Mouse (Mus musculus): ENCODE results near the gene Hoxa6. TPM values are rescaled to one million over a fixed set of nuclear protein-coding genes. Genes with fewer than 3 reads are reported as not detected.

Hoxa6 gene
- polyA plus RNA-seq (2015; fragmentation: Nextera tagmentation; extraction: Ambion mirVana), result 9.2 and 13.5 TPM in 2 replicates

DNA sequence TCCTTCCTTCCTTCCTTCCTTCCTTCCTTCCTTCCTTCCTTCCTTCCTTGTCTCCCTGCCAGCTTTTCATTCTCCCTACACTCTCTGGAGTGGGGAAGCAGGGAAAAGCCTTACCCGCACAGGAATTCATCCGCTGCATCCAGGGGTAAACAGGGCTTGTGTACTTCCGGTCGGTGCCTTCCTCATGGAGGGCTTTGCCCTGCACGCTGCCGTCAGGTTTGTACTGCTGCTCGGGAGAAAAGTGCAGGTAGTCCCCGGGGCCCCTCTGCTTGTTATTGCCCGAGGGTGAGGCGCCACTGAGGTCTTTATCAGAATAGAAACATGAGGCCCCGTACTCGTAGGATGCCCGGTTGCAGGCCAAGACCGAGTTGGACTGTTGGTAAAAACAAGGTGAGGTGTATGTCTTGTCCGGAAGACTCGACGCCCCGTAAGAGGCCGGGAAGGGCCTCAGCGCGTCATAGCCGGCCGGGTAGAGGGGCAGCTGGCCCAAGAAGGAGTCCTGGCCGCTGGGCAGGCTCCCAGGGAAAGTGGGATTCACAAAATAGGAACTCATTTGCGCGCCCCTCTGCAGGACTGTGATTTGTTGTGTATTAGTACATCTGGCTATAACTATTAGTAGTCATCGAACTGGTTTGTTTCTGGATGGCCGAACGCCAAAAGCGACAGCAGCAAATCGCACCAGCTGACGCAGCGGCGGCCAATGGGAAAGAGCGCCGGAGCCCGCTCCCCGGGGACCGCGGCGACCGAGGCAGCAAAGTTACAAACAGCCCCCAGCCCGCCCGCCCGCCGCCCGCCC lies at the start of gene Hoxa6:
Gene Hoxa6, minus strand, starts transcription at position 651 of the 796 bp plus-strand sequence.

DNA sequence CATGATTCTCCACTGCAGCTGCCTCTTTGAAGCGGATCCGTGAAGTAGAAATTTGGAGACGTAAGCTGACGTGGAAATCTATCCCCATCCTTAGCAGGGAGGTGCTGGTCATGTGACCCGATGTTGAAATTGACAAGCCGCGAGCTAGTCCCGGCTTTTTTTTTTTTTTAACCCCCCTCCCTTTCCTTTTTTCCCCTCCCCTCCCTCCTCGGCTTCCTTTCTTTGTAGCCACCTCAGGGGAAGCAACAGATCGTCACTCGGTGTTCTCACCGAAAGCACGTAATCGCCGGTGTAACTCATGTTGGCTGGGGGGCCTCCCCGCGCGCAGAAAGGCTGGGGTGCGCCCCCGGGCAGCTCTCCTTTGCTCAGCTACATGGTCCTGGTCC lies 37.2 kb upstream of the Hoxa6 start, which contains the start of gene Hoxa11:
Gene Hoxa11, minus strand, starts transcription at position 54 of the 386 bp plus-strand sequence.

DNA sequence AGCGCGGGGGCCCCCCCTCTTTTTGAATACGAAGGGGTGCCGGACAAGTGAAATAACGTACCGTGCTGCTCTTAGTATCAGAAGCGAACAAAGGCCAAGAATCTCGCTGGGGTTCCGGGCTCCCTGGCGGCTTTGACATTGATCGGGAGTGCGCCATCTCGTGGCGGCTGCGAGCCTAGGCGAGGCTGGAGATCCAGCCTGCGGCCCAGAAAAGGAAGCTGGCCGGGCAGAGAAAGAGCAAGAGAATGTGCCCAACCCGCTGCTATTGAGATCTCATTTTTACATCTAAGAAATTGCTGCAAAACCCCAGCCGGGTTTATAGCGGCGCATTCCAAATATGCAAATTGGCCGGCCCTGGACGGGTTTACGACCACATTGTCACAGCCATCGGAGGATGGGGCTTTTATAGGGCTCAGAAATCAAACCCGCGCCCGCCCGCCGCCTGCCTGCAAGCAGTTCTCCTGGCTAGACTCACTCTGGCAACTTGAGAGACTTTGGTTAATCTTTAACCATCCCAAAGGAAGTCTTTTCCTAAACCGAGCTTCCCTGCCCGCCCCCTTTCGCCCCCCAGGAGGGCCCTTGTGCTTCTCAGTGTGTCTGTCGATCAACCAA lies 32.0 kb upstream of the Hoxa6 start, which contains the start of gene Hoxa10:
Gene Hoxa10, minus strand, starts transcription at position 466 of the 612 bp plus-strand sequence.

DNA sequence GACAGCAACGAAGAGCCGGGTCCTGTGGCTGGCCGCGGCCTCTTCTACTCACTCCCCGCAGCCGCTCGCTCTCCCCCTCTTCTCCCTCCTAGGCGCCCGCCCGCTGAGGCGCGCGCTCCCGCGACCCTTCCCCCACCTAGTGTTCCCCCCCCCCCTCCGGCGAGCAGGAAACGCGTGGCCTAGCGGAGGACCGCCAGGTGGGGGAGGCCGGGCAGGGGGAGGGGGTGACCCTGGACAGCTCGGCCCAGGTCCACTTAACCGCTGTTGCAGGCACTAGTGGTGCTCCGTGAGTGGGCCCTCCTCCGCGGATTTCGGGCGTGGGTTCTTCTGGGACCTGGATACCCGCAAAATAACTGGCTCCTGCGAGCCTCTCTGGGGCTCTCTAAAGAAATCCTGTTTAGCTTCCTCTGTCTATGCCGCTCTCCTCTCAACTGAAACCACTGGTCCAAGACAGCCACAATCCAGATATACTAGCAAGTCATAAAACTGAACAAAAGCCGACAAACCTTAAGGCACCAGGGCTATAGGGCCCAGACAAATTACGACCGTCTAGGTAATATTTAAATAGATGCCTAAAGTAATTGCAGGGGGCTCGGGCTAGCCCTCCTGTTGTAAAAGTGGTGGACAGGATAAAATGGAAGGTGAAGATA lies 22.1 kb upstream of the Hoxa6 start, which contains the start of gene Hoxa9:
Gene Hoxa9, minus strand, starts transcription at position 574 of the 650 bp plus-strand sequence.

DNA sequence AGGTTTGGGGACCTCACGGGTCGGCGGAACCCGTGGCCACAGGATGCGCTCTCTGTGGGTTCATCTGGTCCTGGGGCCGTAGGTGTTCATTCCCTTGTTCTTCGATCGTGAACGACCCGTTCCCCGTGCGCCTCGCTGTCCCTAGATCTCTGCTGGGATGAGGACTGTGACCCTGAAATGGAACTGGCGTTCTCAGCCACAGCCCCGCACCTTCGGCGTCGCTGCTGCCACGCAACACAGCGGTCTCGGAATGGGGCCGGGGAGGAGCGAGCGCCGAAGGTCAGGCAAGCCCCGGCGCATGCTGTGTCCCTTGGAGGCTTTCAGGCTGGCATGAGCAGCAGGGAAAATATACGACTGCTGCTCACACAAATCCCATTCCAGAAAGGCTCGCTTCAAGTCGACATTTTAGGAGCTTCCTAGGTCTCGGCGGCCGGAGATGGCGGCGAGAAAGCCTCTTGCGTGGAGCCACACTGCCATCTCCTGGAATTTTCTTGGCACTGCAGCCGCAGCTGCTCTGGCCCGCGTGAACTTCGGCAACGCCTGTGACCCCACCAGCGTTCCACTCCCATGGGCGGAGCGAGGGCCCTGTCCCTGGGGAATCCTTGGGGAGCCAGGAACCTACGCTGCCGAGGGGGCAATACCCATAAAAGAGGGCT lies 12.9 kb upstream of the Hoxa6 start, which contains the start of gene Hoxa7:
Gene Hoxa7, minus strand, starts transcription at position 518 of the 656 bp plus-strand sequence.

DNA sequence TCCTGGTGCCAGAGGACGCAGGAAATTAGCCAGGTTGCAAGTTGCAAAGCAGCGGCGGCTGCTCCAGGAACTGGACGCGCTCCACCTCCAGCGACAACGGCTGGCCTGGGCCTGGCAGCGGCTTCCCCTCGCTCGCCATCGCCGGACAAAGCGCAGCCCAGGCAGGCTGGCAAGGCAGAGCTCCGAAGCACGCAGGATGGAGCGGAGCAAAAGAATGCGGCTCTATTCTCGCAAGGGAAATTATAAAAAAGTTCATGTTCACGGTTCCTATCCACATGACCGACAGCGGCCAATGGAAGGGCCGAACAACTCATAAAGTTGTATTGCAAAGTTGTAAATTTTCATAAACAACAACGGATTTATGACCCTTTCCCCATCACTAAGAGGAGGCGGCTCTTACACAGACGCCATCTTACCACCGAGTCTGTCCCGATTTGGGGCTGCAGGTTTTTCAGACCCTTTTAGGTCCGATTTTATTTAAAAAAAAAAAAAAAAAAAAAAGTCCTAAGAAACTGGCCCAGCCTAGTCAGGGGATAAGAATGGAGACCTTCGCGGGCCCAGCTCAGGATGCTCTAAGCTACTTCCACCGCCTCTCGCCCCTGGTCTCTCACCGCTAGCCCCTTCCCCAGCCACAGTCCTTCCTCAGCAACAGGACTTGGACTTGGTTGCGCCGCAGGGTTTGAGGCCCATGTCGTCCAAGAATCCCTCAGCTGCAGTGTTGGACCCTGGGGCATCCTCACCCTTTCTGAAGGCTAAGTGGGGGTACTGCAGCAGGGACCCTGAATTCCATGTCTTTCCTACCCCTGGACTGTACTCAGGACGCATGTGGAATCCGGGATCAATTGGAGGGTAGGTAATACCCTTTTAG lies 4.8 kb upstream of the Hoxa6 start, which contains the start of the genes Hoxa3 and Gm28308:
Gene Hoxa3, minus strand, starts transcription at position 218 of the 868 bp plus-strand sequence.
Gene Gm28308, minus strand, starts transcription at position 221 of the 868 bp plus-strand sequence.

DNA sequence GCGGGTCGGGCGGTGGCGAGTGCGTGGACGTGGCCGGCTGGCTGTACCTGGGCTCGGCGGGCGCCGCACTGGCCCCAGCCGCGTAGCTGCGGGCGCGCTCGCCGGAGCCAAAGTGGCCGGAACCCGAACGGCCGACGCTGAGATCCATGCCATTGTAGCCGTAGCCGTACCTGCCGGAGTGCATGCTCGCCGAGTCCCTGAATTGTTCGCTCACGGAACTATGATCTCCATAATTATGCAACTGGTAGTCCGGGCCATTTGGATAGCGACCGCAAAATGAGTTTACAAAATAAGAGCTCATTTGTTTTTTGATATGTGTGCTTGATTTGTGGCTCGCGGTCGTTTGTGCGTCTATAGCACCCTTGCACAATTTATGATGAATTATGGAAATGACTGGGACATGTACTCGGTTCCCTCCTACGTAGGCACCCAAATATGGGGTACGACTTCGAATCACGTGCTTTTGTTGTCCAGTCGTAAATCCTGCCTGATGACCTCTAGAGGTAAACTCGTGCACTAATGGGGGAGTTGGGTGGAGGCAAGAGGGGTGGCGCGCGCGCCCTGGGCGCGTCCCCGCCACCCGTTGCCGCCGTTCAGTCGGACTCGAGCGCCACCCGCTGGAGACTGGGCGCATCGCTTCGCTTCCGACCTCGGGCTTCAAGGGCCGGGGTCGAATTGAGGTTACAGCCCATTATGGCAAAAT lies 4.3 kb downstream of the Hoxa6 start, which contains the start of gene Hoxa5:
Gene Hoxa5, minus strand, starts transcription at position 538 of the 703 bp plus-strand sequence.

DNA sequence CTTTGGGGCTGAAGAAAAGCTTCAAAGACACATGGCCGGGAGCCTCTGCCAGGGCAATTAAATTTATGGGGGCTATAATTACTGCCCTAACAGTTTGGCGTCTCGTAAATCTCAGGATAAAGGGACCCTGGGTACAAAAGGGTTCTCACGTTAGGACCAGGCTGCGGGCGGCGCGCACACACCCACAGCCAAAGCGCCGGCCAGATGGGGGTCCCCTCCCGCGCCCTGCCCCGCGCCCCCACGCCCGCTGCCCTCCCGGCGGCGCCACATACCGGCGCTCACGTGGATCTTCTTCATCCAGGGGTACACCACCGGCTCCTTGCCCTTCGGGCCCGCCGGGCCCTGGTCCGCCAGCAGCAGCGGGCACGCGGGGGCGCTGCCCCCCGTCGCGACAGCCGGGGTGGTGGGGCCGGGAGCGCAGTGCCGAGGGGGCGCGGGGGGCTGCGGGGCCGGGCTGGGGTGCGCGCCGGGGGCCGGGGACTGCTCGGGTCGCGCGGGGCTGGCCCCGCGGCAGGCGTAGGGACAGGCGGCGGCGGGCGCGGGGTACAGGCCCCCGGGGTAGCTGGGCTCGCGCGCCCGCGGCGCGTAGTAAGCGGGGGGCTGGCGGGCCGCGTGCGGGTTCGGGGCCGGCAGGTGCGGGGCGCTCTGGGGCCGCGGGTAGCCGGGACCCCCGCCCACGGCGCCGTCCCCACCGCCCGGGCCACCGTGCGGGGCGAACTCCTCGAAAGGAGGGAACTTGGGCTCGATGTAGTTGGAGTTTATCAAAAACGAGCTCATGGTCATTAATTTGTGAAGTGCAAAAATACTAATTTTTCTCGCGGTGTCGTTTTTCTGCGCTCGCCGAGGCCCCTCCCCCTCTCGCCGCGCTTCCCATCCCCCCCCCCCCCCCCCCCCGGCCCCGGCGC lies 17.4 kb downstream of the Hoxa6 start, which contains the start of gene Hoxa4:
Gene Hoxa4, minus strand, starts transcription at position 848 of the 905 bp plus-strand sequence.

DNA sequence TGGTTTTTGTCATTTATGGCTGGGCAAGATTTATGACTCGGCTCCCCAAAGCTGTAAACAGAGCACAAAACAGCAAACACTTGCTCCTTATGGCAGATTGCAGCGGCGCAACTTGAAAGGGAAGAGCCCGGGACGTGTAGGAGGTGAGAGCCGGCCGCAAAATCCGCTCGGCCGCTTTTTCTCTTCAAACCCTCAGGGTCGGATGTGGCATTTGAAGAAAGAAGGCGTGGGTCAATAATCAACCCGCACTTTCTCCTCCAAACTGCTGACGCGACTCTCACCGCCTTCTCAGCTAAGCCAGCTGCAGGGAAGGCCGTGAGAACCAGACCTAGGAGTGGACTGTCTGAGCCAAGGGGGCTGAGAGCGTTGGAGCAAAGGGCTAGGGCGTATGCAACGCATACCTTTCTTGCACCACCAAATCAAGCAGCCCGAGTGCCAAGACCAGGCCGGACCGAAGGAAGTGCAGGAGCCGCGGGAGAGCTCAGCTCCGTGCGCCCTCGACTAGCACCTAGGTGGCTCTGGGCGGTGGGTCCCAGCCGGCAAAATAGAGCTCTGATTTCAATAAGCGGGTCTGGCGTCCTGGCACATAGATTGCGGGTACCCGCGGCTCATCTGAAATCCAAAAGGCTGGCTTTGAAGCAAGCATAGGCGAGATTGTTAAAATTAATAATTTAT lies 31.3 kb downstream of the Hoxa6 start, which contains the start of gene 5730596B20Rik:
Gene 5730596B20Rik, plus strand, starts transcription at position 438 of the 675 bp plus-strand sequence.

DNA sequence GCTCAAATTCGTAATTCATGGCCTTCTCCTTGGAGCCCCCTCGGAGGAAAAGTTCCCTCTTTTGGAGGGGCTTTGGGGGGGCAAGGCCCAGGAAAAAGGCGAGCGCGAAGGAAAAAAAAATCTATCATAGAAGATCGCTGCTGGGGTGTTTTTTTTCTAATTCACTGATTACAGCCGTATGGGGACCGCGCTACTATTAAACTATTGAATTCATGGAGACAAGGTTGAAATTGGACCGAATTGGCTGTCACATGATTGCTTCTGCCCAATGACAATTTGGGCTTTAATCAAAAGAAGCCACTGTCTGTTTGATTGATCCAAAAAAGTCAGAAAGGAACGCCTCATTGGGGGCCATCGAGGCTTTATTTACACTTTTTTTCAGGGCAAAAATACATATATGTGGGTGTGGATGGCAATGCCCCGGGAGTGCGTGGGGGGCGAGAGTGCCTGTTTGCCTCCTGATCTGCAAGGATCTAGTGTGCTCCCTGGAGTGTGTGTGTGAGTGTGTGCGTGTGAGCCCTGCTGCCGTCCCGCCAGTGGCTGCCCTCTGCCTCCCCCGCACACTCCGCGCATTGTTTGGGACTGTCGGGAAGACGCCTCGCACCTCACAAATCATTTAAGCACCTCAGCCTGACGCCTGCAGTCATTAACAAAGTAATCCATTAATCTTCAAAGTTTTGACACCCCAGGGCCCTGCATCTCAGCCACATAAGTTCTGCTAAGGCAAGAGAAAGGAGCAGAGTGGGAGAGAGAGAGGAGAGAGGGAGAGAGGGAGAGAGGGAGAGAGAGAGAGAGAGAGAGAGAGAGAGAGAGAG lies 43.7 kb downstream of the Hoxa6 start, which contains the start of gene Hoxa2:
Gene Hoxa2, minus strand, starts transcription at position 206 of the 815 bp plus-strand sequence.

DNA sequence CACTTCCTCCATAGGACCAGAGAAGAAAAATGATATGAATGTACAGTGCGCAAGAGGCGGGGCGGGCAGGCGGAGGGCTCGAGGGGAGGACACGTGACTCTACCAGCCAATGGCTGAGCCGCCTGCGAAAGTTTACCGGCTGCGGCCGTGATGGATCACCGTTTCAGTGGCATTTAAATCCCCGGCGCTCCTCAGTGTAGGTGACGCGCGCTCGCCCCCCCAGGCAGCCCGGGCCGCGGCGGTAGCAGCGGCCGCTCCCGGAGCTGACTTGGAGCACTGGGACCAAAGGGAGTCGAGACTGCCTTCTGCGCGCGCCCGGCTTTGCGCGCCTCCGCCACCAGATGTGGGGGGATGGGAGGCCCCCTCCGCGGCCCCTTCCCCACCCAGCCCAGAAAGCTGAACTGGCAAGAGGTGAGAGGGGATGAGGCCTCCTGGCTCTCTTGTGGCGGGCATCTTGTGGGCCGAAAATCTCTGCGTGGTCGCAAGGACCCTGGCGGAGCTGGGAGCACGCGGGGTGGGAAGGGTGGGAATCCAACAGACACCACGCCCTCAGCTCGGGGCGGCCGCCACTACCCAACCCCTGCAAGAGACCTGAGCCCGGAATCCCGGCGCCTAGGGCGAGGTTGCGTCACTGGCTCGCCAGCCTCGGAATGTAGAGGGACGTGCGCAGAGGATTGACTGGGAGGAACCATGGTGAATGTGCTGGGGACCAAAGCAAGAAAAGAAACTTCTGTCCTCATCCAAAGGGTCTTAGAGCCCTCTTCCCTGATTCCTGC lies 50.1 kb downstream of the Hoxa6 start, which contains the start of gene Hoxa1:
Gene Hoxa1, minus strand, starts transcription at position 42 of the 776 bp plus-strand sequence.

MicroRNAs within 50 kb of the gene (microRNA counts, 519-probe panel; counts per million panel counts)
- 5,207 counts per million, percentile 65 among the panel's probes with 10 or more counts for microRNA mmu-miR-196b

Small RNAs within 50 kb of the gene (microRNA-seq; reads per million reads assigned to microRNA genes)
- 4,524 reads per million, percentile 90 among the genes with 10 or more reads in this experiment for gene Mir196b

Other genes with a start within 250 kb of the Hoxa6 start
- gene Skap2, start 196.2 kb downstream of the Hoxa6 start, polyA plus RNA-seq (2015; fragmentation: Nextera tagmentation; extraction: Ambion mirVana), result 27.8 and 29.3 TPM in 2 replicates
- gene Hoxa1, start 50.4 kb downstream of the Hoxa6 start, polyA plus RNA-seq (2015; fragmentation: Nextera tagmentation; extraction: Ambion mirVana), result 1.1 and 1.3 TPM in 2 replicates
- 4.2 and 5.9 TPM in 2 replicates for gene Hoxa2, start 43.9 kb downstream of the Hoxa6 start, polyA plus RNA-seq (2015; fragmentation: Nextera tagmentation; extraction: Ambion mirVana)
- gene 5730596B20Rik, start 31.2 kb downstream of the Hoxa6 start, polyA plus RNA-seq (2015; fragmentation: Nextera tagmentation; extraction: Ambion mirVana), result 1.0 and 1.4 TPM in 2 replicates
- gene Hoxa4, start 17.0 kb downstream of the Hoxa6 start, polyA plus RNA-seq (2015; fragmentation: Nextera tagmentation; extraction: Ambion mirVana), result 2.2 and 2.4 TPM in 2 replicates
- gene Hoxa5, start 4.1 kb downstream of the Hoxa6 start, polyA plus RNA-seq (2015; fragmentation: Nextera tagmentation; extraction: Ambion mirVana), result 13.8 and 24.7 TPM in 2 replicates
- 6.4 and 6.9 TPM in 2 replicates for gene Hoxa3, start 4.6 kb upstream of the Hoxa6 start, polyA plus RNA-seq (2015; fragmentation: Nextera tagmentation; extraction: Ambion mirVana)
- gene Gm28308, start 4.6 kb upstream of the Hoxa6 start, polyA plus RNA-seq (2015; fragmentation: Nextera tagmentation; extraction: Ambion mirVana), result 0.61 and 1.8 TPM in 2 replicates
- gene Hoxa7, start 13.1 kb upstream of the Hoxa6 start, polyA plus RNA-seq (2015; fragmentation: Nextera tagmentation; extraction: Ambion mirVana), result 84.8 and 121 TPM in 2 replicates
- 60.9 and 73.2 TPM in 2 replicates for gene Hoxa9, start 22.4 kb upstream of the Hoxa6 start, polyA plus RNA-seq (2015; fragmentation: Nextera tagmentation; extraction: Ambion mirVana)
- gene Hoxa10, start 32.1 kb upstream of the Hoxa6 start, polyA plus RNA-seq (2015; fragmentation: Nextera tagmentation; extraction: Ambion mirVana), result 62.4 and 92.7 TPM in 2 replicates
- gene Hoxa11, start 37.1 kb upstream of the Hoxa6 start, polyA plus RNA-seq (2015; fragmentation: Nextera tagmentation; extraction: Ambion mirVana), result 4.9 and 7.6 TPM in 2 replicates
- not detected in 2 replicates for gene Hoxa13, start 52.2 kb upstream of the Hoxa6 start, polyA plus RNA-seq (2015; fragmentation: Nextera tagmentation; extraction: Ambion mirVana)
- 0.76 and 0.79 TPM in 2 replicates for gene Evx1, start 104.8 kb upstream of the Hoxa6 start, polyA plus RNA-seq (2015; fragmentation: Nextera tagmentation; extraction: Ambion mirVana)

All from neural tube, postnatal 0 days (tissue).